8 mouse cellular contexts compared by ENCODE assay signal in the genomic region with DNA sequence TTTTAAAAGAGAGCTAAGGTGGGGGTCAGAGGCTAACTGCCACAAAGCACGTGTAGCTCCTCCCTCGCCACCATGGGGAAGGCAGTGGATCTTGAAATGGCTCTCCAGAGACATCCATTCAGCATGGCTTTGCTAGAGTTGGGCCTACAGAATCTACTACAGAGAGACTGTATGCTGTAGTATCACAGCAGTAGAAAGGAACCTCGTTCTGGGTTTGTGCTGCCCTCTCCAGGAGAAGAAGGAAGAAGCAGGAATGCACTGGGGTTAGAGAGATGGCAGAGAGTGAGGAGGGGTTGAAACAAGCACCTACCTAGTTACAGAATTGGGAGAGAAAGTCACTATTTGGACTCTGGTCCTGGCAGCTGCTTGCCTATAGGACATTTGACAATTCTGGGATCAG. TPM values are rescaled to one million over a fixed set of nuclear protein-coding genes. Genes with fewer than 3 reads are reported as not detected.
DNase-seq lines count a peak whose midpoint lies in the region; ATAC-seq and TF ChIP-seq lines count a peak whose summit lies in the region.

No protein-coding gene starts in this region.

- 0 out of 2 replicates have a peak overlapping the region, but pooled peaks have one; percentile 35 for H3K9ac ChIP-seq in heart, embryonic 16.5 days (ENCODE audit: low read length)
- H3K9ac ChIP-seq in heart, embryonic 11.5 days (ENCODE audit: low read depth, low read length) = no peak overlapping the region

- H3K4me3 ChIP-seq in heart, embryonic 16.5 days (ENCODE audit: low read length) = no peak overlapping the region
- H3K4me3 ChIP-seq in heart, embryonic 11.5 days (ENCODE audit: low read depth, low read length) = no peak overlapping the region

- H3K9me3 ChIP-seq in heart, embryonic 16.5 days (replicated peaks; ENCODE audit: control insufficient read depth, low read length) = no peaks in the 10 kb centered on the region
- H3K9me3 ChIP-seq in heart, embryonic 11.5 days (replicated peaks; ENCODE audit: control insufficient read depth, low read length) = no peaks in the 10 kb centered on the region

- CTCF ChIA-PET in Patski (lab: Charles Lee) = interaction anchor here (0.7 to 0.8 kb wide), 2 partner anchors 11 to 23 kb away, joined by 3 read pairs; no protein-coding TSS in a partner anchor

- H3K4me2 ChIP-seq in heart, embryonic 16.5 days (ENCODE audit: low read depth, low read length) = no peak overlapping the region
- no peak overlapping the region for H3K4me2 ChIP-seq in heart, embryonic 11.5 days

- no peak overlapping the region for H3K27ac ChIP-seq in heart, embryonic 16.5 days (ENCODE audit: low read length)
- no peak overlapping the region for H3K27ac ChIP-seq in heart, embryonic 11.5 days (ENCODE audit: low read depth, low read length)

- intact Hi-C loops in left cerebral cortex, postnatal 36 days (cut with DNase I) = loop anchor here (5.0 kb wide), 2 partner anchors 38 to 58 kb away; no protein-coding TSS in a partner anchor

- no peaks in the 10 kb centered on the region for H3K36me3 ChIP-seq in heart, embryonic 16.5 days (ENCODE audit: control insufficient read depth, insufficient read depth)
- no peaks in the 10 kb centered on the region for H3K36me3 ChIP-seq in heart, embryonic 11.5 days (ENCODE audit: control insufficient read depth, insufficient read depth, low read length)

- POLR2A ChIA-PET in Patski (lab: Charles Lee) = no interaction called here

- TF ChIP-seq CTCF in Patski (IDR thresholded peaks at IDR 0.05) = peak; percentile 63

- H3K4me1 ChIP-seq in heart, embryonic 16.5 days (ENCODE audit: control insufficient read depth, insufficient read depth, low read length) = no peaks in the 10 kb centered on the region
- H3K4me1 ChIP-seq in heart, embryonic 11.5 days (ENCODE audit: control insufficient read depth, insufficient read depth, low read length) = no peaks in the 10 kb centered on the region

- ATAC-seq in heart, embryonic 16.5 days (replicated peaks; ENCODE audit: extremely low read depth, insufficient read depth, low FRiP score) = no peak
- ATAC-seq in heart, embryonic 11.5 days (replicated peaks; ENCODE audit: insufficient number of reproducible peaks, low FRiP score, low TSS enrichment) = no peak
- ATAC-seq in Patski = no peak
- ATAC-seq in granulocyte monocyte progenitor cell, adult 5-6 weeks (replicated peaks; ENCODE audit: poor library complexity, severe bottlenecking) = peak; percentile 90

- DNase-seq in CD4-positive helper T cell, adult 2 months (ENCODE audit: low read depth, low spot score) = peak; percentile 74
- no peak for DNase-seq in Patski (ENCODE audit: low read depth, low spot score)
- DNase-seq in left cerebral cortex, postnatal 36 days (ENCODE audit: low spot score in 2 of 2) = peak; percentile 42 to 48
- peak; percentile 42 for DNase-seq in retina, postnatal 1 day
- no peak for DNase-seq in urinary bladder, adult 2 months (ENCODE audit: low spot score)

- H3K27me3 ChIP-seq in heart, embryonic 16.5 days (ENCODE audit: control insufficient read depth, insufficient read depth, low read length) = no peaks in the 10 kb centered on the region
- no peaks in the 10 kb centered on the region for H3K27me3 ChIP-seq in heart, embryonic 11.5 days (ENCODE audit: control insufficient read depth, insufficient read depth, low read length)
- H3K27me3 ChIP-seq in Patski = peaks cover 4% of the 10 kb centered on the region

- WGBS in heart, embryonic 16.5 days = 25% methylated on average over 3 of the region's 3 CpGs
- whole genome bisulfite sequencing in heart, embryonic 11.5 days (ENCODE audit: insufficient replicate concordance) = 36% methylated on average over 3 of the region's 3 CpGs

- in situ Hi-C loops in Patski (cut with MboI; ENCODE audit: low pct_unique_long_range_greater_than_20kb) = loop anchor here (5.0 kb wide), 1 partner anchor 48 kb away; no protein-coding TSS in a partner anchor

RNA-seq across cellular contexts. Expression of gene Otulinl, which starts 34.0 kb away (rescaled TPM):
- polyA plus RNA-seq in heart, embryonic 16.5 days (2015; fragmentation: Nextera tagmentation; extraction: Ambion mirVana) = 7.3 and 7.6 TPM in 2 replicates
- polyA plus RNA-seq in heart, embryonic 11.5 days (2014; fragmentation: Nextera tagmentation; extraction: Ambion mirVana) = 3.5 and 5.4 TPM in 2 replicates
- 2.1 TPM for polyA plus RNA-seq in Patski (2021)
- total RNA-seq in granulocyte monocyte progenitor cell, adult 5-6 weeks (2014; fragmentation: Nextera tagmentation) = 56.7 and 73.7 TPM in 2 replicates
- 29.6 and 35.3 TPM in 2 replicates for total RNA-seq in granulocyte monocyte progenitor cell, adult 5-6 weeks (2017)
- total RNA-seq in left cerebral cortex, postnatal 36 days (2021) = 10 to 100 TPM; 28.3 to 29.5 TPM
- polyA plus RNA-seq in urinary bladder, adult 2 months (2012; rRNA removed) = 12.6 and 14.9 TPM in 2 replicates

Comparison
In these comparisons a context has a peak if more than half of its experiments do, and no peak if none do; other contexts are left out.
1. DNase-seq: peak in CD4-positive helper T cell, adult 2 months (single experiment), left cerebral cortex, postnatal 36 days (2 of 2) and retina, postnatal 1 day (single experiment); none in Patski (single experiment) and urinary bladder, adult 2 months (single experiment).